Mouse (Mus musculus): Measurements from ENCODE around the gene Mapk8ip3.

DNA sequence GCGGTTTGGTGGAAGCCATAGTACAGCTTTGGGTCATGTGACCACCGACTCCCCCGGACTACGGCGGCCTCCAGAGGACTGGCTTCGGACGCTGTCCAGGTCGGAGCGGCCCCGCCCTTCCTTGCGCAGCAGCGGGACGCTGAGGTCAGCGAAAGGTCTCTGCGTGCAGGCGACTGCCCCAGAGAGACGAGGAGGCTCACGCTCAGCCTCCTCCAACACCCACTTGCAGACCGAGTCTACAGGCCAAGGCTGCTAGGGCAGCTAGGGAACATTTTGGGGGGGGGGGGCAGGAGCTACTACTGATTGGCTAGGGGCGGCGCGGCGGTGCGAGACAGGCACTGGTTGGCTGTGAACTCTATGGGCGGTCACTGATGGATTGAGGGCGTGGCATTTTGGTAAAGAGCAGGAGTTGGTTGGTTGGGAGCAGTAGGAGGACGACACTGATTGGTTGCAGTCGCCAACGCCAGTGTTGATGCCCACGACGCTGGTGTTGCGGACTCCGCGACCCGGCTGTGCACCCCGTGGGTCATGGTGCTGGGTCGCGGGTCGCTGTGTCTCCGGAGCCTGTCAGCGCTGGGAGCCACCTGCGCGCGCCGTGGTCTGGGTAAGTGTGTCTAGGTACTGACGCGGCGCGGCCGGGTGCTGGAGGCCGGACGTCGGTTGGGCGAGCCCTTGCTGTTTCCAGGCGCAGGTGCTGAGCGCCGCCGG is 86.6 kb downstream of the Mapk8ip3 start, which contains the start of gene Fahd1:
- TF ChIP-seq POLR2A (IDR thresholded peaks at IDR 0.05; ENCODE audit: low read depth, low read length) = peak; percentile 91
- TF ChIP-seq CTCF (IDR thresholded peaks at IDR 0.05; ENCODE audit: extremely low read depth, insufficient read length, insufficient replicate concordance, low read depth, low read length) = no peak

Data from small intestine, adult 2 months (tissue).